Mouse (Mus musculus): ENCODE results near the gene Wasf3.
"Not testable (repeated sequence)": the region's sequence is repeated elsewhere in the genome, so short reads cannot be mapped to it uniquely, and the experiment has no call there.

The Wasf3 gene

DNA sequence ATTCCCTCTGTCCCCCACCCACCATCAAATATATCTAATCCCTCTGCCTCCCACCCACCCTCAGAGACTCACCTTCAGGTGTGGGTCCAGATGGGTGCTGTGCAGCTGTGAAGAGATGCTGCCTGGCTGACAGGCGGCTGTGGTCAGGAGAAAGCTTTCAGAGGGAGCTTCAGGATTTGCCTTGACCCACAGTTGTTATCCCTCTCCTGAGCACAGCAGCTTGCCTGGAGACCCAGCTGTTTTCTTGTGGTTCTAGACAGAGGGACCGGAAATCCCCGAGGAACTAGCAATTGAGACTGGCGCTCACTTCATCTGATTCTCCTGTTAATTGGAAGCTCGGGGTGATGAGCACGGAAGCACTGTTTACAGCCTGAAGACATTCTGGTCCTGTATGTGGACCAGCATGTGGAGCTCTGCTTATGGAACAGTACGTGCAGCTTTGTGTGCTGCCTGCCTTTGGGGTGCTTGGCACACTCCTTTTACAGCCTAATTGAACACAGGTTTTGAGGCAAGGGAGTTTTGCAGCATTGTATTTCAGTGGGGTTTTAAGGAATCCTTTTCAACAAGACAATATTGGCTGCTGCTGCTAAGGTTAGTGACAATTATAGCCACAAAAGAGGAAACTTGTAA, 54.5 kb downstream of the Wasf3 start:
- no peak for DNase-seq (ENCODE audit: inconsistent age in 2 of 2, low spot score in 1 of 2)

DNA sequence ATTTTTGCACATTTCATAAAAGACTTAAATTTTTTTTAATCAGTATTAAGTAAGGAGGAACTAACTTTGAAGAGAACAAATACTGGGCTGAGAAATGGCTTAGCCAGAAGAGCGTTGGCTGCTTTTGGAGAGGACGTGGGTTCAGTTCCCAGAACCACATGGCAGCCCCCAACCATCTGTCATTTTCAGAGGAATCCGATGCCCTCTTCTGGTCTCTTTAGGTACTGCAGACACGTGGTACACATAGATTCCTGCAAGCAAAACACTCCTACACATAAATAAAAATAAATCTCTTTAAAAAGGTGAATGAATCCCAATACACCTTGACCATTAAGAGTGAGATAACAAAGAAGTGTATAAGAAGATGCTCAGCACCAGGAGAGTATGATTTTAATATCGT, 55.5 kb downstream of the Wasf3 start:
- DNase-seq (ENCODE audit: inconsistent age in 2 of 2, low spot score in 1 of 2) = no peak

DNA sequence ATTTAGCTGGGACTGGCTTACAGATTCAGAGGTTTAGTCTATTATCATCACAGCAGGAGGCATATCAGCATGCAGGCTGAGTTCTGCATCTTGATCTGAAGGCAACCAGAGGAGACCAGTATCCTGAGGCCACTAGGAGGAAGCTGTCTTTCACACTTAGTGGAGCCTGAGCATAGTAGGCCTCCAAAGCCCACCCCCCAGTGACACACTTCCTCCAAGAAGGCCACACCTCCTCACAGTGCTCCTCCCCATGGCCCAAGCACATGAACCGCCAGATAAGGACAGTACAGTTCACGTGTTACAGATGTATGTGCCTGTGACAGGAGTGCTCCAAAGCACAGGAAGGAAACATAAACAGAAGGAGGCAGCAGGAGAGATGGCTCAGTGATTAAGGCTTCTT, 58.0 kb downstream of the Wasf3 start:
- no peak for DNase-seq (ENCODE audit: inconsistent age in 2 of 2, low spot score in 1 of 2)

DNA sequence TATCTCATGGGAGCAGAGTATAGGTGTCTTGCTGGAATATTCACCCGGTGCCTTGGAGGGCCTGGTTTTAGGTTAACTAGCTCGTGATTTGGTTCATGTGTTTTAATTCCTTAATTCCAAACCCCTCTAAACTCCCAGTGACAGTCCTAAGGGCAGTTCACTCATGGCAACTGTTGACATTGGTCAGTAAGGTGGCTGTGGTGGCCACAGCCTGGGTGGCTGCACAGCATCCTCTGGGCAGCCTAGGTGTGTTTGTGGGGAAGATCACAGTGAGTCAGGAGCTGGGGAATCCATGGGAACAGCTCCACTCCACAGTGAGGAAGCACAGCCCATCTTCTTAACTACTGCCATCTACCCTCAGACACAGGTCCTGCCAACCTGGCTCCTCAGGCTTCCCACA, 61.8 kb downstream of the Wasf3 start:
- no peak for DNase-seq (ENCODE audit: inconsistent age in 2 of 2, low spot score in 1 of 2)

DNA sequence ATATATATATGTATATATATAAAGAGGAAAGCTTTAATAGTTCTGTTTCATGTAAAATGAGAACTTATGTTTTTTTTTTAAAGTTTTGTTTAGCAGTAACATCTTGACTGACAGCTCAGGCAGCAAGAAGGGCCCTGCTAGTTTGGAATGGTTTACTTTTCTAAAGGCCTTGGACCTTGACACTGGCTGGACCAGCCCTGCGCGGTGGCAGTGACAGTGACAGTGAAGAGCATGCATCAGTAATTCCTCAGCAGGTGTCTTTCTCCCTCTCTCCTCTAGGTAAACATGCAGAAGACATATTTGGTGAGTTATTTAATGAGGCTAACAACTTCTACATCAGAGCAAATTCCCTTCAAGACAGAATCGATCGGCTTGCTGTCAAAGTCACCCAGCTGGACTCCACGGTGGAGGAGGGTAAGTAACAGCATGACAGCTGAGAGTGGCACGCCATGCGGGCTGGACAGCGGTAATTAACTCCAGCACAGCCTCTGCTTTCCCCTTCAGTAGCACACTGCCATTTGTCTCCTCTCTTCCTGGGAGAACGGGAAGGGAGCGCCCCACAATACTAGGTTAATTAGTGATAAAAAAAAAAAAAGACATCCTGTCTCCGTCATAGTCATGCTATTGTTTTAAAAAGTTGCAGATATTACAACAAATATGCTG, 66.9 kb downstream of the Wasf3 start:
- DNase-seq (ENCODE audit: inconsistent age in 2 of 2, low spot score in 1 of 2) = no peak

DNA sequence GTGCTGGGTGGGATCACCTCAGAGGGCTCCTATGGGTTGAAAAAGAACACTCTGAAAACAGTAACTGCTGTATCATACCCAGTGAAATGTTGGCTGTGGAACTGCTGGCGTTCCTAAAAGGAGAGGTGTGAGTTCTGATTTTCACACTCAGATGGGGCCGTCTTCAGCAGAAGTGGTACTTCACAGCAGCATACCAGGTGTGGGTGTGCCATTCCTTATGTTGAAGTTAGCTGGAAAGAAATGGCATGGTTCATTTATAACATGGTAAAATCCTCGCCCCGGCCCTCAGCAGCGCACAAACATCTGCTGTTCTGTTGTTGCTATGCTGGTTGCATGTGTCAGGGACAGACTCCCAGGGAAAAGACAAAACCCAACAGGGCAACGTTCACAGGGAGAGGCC, 68.8 kb downstream of the Wasf3 start:
- DNase-seq (ENCODE audit: inconsistent age in 2 of 2, low spot score in 1 of 2) = no peak

DNA sequence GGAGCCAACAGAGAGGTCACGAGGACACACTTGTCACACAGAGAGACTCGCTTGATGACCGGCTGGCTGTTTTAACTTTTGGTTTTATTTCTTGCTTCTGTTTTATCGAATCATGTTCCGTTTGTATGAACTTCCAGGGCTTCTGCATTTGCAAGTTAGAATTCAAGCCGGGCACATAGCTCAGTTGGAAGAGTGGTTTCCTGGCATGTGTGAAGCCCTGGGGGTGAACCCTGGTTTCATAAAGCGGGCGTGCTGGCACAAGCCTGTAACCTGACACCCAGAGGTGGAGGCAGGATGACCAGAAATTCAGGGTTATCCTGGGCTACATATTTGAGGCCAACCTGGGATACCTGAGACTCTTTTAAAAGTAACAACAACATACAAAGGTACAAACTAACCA, 76.8 kb downstream of the Wasf3 start:
- peak in 1 of 2 experiments; percentile 40 for DNase-seq (ENCODE audit: inconsistent age in 2 of 2, low spot score in 1 of 2)

DNA sequence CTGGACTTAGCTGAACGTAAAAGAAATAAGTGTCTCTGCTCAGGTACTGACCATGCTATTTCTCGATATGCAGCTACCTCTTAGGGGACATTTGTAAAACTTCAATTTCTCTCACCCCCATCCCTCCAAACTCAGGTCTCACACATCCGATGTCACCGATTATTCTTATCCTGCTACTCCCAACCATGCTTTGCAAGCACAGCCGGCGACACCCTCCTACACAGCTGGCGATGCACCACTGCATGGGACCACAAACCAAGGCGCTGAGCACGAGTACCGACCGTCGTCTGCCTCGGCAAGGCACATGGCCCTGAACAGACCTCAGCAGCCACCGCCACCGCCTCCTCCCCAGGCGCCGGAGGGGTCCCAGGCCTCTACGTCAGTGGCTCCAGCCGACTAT, 81.9 kb downstream of the Wasf3 start:
- no peak for DNase-seq (ENCODE audit: inconsistent age in 2 of 2, low spot score in 1 of 2)

DNA sequence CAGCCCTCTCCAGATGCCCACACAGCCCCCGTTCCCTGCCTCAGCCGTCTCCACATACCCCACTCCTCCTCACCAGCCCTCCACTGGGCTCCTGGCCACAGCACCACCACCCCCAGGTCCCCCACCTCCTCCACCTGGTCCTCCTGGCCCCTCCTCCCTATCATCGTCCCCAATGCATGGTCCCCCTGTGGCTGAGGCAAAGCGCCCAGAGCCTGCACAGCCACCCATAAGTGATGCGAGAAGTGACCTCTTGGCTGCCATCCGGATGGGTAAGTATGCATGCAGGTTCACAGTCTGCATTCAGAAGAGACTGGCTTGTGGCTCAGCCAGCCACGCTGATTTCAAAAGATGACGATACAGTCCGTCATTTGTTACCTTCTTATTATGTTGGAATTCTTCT, 83.5 kb downstream of the Wasf3 start:
- no peak for DNase-seq (ENCODE audit: inconsistent age in 2 of 2, low spot score in 1 of 2)

DNA sequence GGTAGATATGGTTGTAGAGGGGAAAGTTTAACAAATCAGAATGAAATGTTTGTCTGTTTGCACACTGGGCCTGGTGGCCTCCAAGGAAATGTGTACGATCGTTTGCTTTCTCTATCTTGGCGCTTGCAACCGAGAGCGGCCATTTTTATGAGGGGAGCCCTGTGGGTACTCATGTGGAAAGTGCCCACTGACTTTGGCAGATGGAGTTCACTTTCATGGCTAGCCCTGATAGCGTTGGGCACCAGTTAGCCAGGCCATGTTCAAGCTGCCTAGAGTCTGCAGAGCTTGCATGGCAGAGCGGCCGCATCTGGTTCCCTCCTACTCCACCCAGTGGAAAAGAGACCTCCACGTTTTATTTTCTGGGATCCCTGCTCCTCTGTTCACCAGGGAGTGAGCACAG, 86.0 kb downstream of the Wasf3 start:
- no peak for DNase-seq (ENCODE audit: inconsistent age in 2 of 2, low spot score in 1 of 2)

DNA sequence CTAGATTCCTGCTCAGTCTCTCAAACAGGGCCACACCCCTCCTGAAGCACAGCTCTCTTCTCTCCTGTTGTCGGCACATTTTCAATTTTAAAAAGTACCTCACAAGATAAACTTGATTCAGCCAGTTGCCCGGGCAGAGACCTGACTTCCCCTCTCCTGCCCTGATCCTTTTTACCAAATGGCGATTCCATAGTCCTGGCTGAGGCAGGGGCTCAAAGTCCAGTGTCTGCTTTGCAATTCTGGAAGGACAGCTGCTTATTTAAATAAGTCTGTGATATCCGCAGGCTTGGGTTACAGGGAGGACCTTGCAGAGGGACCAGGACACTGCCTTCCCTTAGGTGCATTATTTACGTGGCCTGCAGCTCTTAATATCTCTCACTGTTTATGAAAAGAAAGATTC, 86.5 kb downstream of the Wasf3 start:
- no peak for DNase-seq (ENCODE audit: inconsistent age in 2 of 2, low spot score in 1 of 2)

DNA sequence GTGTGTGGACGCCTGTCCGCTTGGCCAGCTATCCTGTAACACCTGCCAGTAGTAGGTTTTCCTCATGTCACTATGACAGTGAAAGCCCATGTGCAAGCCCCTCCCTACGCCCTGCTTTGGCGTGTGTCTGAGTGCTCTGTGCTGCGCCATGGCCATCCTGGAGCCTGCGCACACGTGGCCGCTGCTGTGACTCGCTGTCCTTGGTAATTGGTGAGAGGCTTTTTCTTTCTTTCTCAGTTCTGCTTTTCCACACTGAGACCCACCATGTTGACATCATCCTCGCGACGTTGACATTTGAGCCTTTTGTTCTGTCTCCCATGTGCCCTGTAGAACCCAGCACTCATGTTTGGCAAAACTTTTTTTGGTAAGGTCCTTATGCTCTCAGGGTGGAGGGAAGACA, 87.0 kb downstream of the Wasf3 start:
- peak; percentile 70 to 76 for DNase-seq (ENCODE audit: inconsistent age in 2 of 2, low spot score in 1 of 2)

DNA sequence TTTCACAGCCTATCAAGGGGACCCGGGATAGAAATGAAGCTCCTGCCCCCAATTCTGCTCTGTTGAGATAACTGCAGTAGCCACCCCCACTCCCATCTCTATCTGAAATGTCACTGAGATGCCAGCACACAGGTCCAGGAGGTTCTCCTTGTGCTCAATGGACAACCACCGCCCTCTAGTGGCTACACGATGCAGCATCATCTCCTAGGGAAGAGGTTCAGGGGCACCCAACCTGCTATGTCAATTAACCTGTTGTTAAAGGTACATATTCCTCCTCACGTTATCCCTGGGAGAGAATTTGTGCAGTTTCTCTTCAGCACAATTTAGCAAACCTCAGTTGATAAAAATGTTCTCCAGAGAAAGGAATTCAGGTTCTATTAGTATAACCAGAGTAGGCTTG, 94.8 kb downstream of the Wasf3 start:
- peak; percentile 39 to 74 for DNase-seq (ENCODE audit: inconsistent age in 2 of 2, low spot score in 1 of 2)

DNA sequence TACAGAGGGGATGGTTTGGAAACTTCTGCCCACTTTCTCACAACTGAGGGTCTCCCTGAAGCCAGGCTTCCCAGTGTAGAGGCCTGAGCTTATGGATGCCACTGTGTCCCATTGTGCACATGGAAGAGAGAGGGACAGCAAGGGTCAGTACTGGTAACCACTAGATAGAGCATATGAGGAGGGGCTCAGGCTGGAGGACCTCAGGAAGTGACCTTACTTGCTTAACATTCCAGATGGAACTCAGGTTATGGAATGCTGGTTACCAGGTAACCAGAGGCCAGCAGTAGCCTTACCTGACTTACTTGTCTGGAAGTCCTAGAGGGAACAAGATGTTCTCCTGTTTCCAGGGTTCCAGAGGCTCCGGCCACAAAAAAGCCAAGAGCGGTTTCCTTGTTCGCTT, 96.9 kb downstream of the Wasf3 start, which contains the start of gene Gm6408:
Gm6408 (plus strand) TSS at position 301 of the 400 bp plus-strand sequence.
- not testable (repeated sequence) for DNase-seq (ENCODE audit: inconsistent age in 2 of 2, low spot score in 1 of 2)

DNA sequence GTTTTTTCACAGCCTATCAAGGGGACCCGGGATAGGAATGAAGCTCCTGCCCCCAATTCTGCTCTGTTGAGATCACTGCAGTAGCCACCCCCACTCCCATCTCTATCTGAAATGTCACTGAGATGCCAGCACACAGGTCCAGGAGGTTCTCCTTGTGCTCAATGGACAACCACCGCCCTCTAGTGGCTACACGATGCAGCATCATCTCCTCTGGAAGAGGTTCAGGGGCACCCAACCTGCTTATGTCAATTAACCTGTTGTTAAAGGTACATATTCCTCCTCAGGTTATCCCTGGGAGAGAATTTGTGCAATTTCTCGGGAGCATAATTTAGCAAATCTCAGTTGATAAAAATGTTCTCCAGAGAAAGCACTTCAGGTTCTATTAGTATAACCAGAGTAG, 104.2 kb downstream of the Wasf3 start:
- DNase-seq (ENCODE audit: inconsistent age in 2 of 2, low spot score in 1 of 2) = peak; percentile 27 to 73

DNA sequence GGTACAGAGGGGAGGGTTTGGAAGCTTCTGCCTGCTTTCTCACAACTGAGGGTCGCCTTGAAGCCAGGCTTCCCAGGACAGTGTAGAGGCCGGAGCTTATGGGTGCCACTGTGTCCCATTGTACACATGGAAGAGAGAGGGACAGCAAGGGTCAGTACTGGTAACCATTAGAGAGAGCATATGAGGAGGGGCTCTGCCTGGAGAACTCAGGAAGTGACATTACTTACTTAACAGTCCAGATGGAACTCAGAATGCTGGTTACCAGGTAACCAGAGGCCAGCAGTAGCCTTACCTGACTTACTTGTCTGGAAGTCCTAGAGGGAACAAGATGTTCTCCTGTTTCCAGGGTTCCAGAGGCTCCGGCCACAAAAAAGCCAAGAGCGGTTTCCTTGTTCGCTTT, 106.3 kb downstream of the Wasf3 start, which contains the start of gene Gm6370:
Gm6370 (plus strand) TSS at position 301 of the 400 bp plus-strand sequence.
- DNase-seq (ENCODE audit: inconsistent age in 2 of 2, low spot score in 1 of 2) = not testable (repeated sequence)

DNA sequence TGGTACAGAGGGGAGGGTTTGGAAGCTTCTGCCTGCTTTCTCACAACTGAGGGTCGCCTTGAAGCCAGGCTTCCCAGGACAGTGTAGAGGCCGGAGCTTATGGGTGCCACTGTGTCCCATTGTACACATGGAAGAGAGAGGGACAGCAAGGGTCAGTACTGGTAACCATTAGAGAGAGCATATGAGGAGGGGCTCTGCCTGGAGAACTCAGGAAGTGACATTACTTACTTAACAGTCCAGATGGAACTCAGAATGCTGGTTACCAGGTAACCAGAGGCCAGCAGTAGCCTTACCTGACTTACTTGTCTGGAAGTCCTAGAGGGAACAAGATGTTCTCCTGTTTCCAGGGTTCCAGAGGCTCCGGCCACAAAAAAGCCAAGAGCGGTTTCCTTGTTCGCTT, 117.3 kb downstream of the Wasf3 start, which contains the start of gene 4930449I24Rik:
4930449I24Rik (plus strand) TSS at position 301 of the 400 bp plus-strand sequence.
- DNase-seq (ENCODE audit: inconsistent age in 2 of 2, low spot score in 1 of 2) = not testable (repeated sequence)

DNA sequence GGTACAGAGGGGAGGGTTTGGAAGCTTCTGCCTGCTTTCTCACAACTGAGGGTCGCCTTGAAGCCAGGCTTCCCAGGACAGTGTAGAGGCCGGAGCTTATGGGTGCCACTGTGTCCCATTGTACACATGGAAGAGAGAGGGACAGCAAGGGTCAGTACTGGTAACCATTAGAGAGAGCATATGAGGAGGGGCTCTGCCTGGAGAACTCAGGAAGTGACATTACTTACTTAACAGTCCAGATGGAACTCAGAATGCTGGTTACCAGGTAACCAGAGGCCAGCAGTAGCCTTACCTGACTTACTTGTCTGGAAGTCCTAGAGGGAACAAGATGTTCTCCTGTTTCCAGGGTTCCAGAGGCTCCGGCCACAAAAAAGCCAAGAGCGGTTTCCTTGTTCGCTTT, 129.0 kb downstream of the Wasf3 start, which contains the start of gene Gm3402:
Gm3402 (plus strand) TSS at position 301 of the 400 bp plus-strand sequence.
- not testable (repeated sequence) for DNase-seq (ENCODE audit: inconsistent age in 2 of 2, low spot score in 1 of 2)
